Mouse (Mus musculus) spleen, adult 2 months (tissue): ENCODE results near the gene Acsbg2.

Experiments used
- CTCF ChIP-seq: fragments of 200-500 bp; IDR thresholded peaks from 2 replicates; pipeline ENCODE4 v1.5.1; 2011; ENCODE audit warnings: mild to moderate bottlenecking, inconsistent platforms; ENCODE audit not compliant: insufficient read depth, insufficient read length, insufficient replicate concordance; ENCODE audit errors: extremely low read depth
- POLR2A ChIP-seq: fragments of 200-500 bp; IDR thresholded peaks from 2 replicates; pipeline ENCODE4 v1.6.1; 2011; ENCODE audit warnings: low read depth, low read length, inconsistent platforms

- peak; percentile 96; the same call in 1 of the 2 replicates for TF ChIP-seq CTCF
- no peak for TF ChIP-seq POLR2A
Measured at GRCm38 (mm10) chr17:56808518-56808917, 65.7 kb downstream of the Acsbg2 start.
